Comparison of ENCODE assay signal across 23 mouse cellular contexts in genomic region chr9:65017896-65018295, GRCm38 (mm10). TPM values are rescaled to one million over a fixed set of nuclear protein-coding genes. Genes with fewer than 3 reads are reported as not detected.
A peak's percentile ranks its signal among the peaks of the same experiment; 100 is the strongest.
DNase-seq lines count a peak whose midpoint lies in the region; ATAC-seq and TF ChIP-seq lines count a peak whose summit lies in the region.
"Had no signal": no experiment of that assay in that cellular context is flagged by ENCODE, and none has a peak within 500 bp of the region (broad histone marks: within the 10 kb centered on the region; RNA-seq: fewer than 3 reads in every experiment).

No protein-coding gene starts in this region.

- peak overlapping the region; percentile 76 for H3K27ac ChIP-seq in liver, adult 2 months (replicated peaks; ENCODE audit: insufficient read depth, low read depth, low read length)
- H3K27ac ChIP-seq in hindbrain, postnatal 0 days = peak overlapping the region; percentile 78; the same call in 1 of the 2 replicates
- peak overlapping the region; percentile 43; the same call in 1 of the 2 replicates for H3K27ac ChIP-seq in midbrain, postnatal 0 days (ENCODE audit: low read depth, low read length)
- H3K27ac ChIP-seq: embryonic facial prominence, embryonic 12.5 days; heart, embryonic 13.5 days; limb, embryonic 15.5 days; stomach, postnatal 0 days had no signal

- ATAC-seq in hindbrain, postnatal 0 days = no peak
- no peak for ATAC-seq in midbrain, postnatal 0 days (ENCODE audit: low FRiP score)
- ATAC-seq: forebrain, embryonic 15.5 days; intestine, embryonic 16.5 days had no signal

- H3K36me3 ChIP-seq in liver, adult 2 months (ENCODE audit: control insufficient read depth, insufficient read depth, low read length) = no peaks in the 10 kb centered on the region
- no peaks in the 10 kb centered on the region for H3K36me3 ChIP-seq in hindbrain, postnatal 0 days (ENCODE audit: insufficient read depth, low read length)
- H3K36me3 ChIP-seq in midbrain, postnatal 0 days (ENCODE audit: insufficient read depth, low read length) = no peaks in the 10 kb centered on the region
- H3K36me3 ChIP-seq: embryonic facial prominence, embryonic 12.5 days; forebrain, embryonic 15.5 days; heart, embryonic 13.5 days; limb, embryonic 15.5 days had no signal

- H3K4me3 ChIP-seq in liver, adult 2 months (ENCODE audit: insufficient read depth, low read depth, low read length) = no peak overlapping the region
- H3K4me3 ChIP-seq in hindbrain, postnatal 0 days (ENCODE audit: low read length) = no peak overlapping the region
- no peak overlapping the region for H3K4me3 ChIP-seq in midbrain, postnatal 0 days (ENCODE audit: low read depth, low read length)
- H3K4me3 ChIP-seq: embryonic facial prominence, embryonic 12.5 days; forebrain, embryonic 15.5 days; heart, embryonic 13.5 days; limb, embryonic 15.5 days had no signal

- peaks cover 47% of the 10 kb centered on the region for H3K4me1 ChIP-seq in liver, adult 2 months (ENCODE audit: control insufficient read depth, insufficient read depth, low read length)
- H3K4me1 ChIP-seq in hindbrain, postnatal 0 days (ENCODE audit: insufficient read depth, low read length) = peaks cover 43% of the 10 kb centered on the region
- peaks cover 36% of the 10 kb centered on the region for H3K4me1 ChIP-seq in midbrain, postnatal 0 days (ENCODE audit: insufficient read depth, low read length)

- H3K4me2 ChIP-seq in hindbrain, postnatal 0 days (ENCODE audit: low read depth, low read length) = peak overlapping the region; percentile 53
- H3K4me2 ChIP-seq in midbrain, postnatal 0 days (ENCODE audit: low read depth, low read length, poor library complexity, severe bottlenecking) = peak overlapping the region; percentile 26
- H3K4me2 ChIP-seq: embryonic facial prominence, embryonic 12.5 days; heart, embryonic 13.5 days; limb, embryonic 15.5 days had no signal

- no peaks in the 10 kb centered on the region for H3K27me3 ChIP-seq in liver, adult 2 months (ENCODE audit: control insufficient read depth, insufficient read depth, low read length)
- no peaks in the 10 kb centered on the region for H3K27me3 ChIP-seq in hindbrain, postnatal 0 days (ENCODE audit: insufficient read depth, low read length)
- no peaks in the 10 kb centered on the region for H3K27me3 ChIP-seq in midbrain, postnatal 0 days (ENCODE audit: insufficient read depth, low read length)
- H3K27me3 ChIP-seq: embryonic facial prominence, embryonic 12.5 days; forebrain, embryonic 15.5 days; heart, embryonic 13.5 days; limb, embryonic 15.5 days had no signal

- DNase-seq in adrenal gland, adult 2 months = peak; percentile 17
- no peak for DNase-seq in adrenal gland, postnatal 4 days (ENCODE audit: low spot score in 2 of 2)
- peak; percentile 69 for DNase-seq in liver, adult 2 months (ENCODE audit: extremely low read depth, low read depth, low spot score)
- DNase-seq in liver = no peak
- DNase-seq in hindbrain, postnatal 0 days (ENCODE audit: low spot score) = no peak
- no peak for DNase-seq in midbrain, postnatal 0 days (ENCODE audit: low spot score)
- DNase-seq in cerebellum, adult 11-12 months = no peak
- DNase-seq in cerebellum, adult 18-20 months = no peak
- DNase-seq: adrenal gland, adult 8-10 months; cerebellum, adult 2 months; heart, postnatal 36 days; kidney, postnatal 10 days; layer of hippocampus, adult 9-11 months; lung, postnatal 14 days; right cerebral cortex, postnatal 14 days; thymus, postnatal 36 days had no signal

- TF ChIP-seq CTCF in liver, adult 2 months (IDR thresholded peaks at IDR 0.05; ENCODE audit: low read depth, low read length) = no peak
- no peak for TF ChIP-seq CTCF in hindbrain, postnatal 0 days (IDR thresholded peaks at IDR 0.05; ENCODE audit: low read depth)
- TF ChIP-seq CTCF in midbrain, postnatal 0 days (IDR thresholded peaks at IDR 0.05) = no peak

- H3K9me3 ChIP-seq in hindbrain, postnatal 0 days (ENCODE audit: low read length) = no peaks in the 10 kb centered on the region
- H3K9me3 ChIP-seq in midbrain, postnatal 0 days (ENCODE audit: low read length) = no peaks in the 10 kb centered on the region
- H3K9me3 ChIP-seq: embryonic facial prominence, embryonic 12.5 days; forebrain, embryonic 15.5 days; G1E; heart, embryonic 13.5 days; limb, embryonic 15.5 days had no signal

- WGBS in liver, adult 2 months = 48% methylated on average over 4 of the region's 4 CpGs
- WGBS in hindbrain, postnatal 0 days = 79% methylated on average over 4 of the region's 4 CpGs
- WGBS in midbrain, postnatal 0 days = 80% methylated on average over 4 of the region's 4 CpGs

- peak overlapping the region; percentile 34; the same call in 1 of the 2 replicates for H3K9ac ChIP-seq in liver, adult 2 months (ENCODE audit: low read depth, low read length)
- H3K9ac ChIP-seq in hindbrain, postnatal 0 days (replicated peaks; ENCODE audit: low read length) = no peak overlapping the region
- no peak overlapping the region for H3K9ac ChIP-seq in midbrain, postnatal 0 days (replicated peaks; ENCODE audit: low read length, poor library complexity, severe bottlenecking)
- H3K9ac ChIP-seq: embryonic facial prominence, embryonic 12.5 days; forebrain, embryonic 15.5 days; heart, embryonic 13.5 days; limb, embryonic 15.5 days had no signal

- peaks cover 44% of the 10 kb centered on the region for H3K79me2 ChIP-seq in liver, adult 2 months (ENCODE audit: control insufficient read depth, insufficient read depth, low read length)

- TF ChIP-seq POLR2A in liver, adult 2 months (IDR thresholded peaks at IDR 0.05; ENCODE audit: extremely low read depth, insufficient read depth, low read length) = no peak

RNA-seq across cellular contexts. Expression of gene Hacd3, which starts 3.6 kb away (rescaled TPM):
- 100 to 1,000 TPM; 255 to 306 TPM for total RNA-seq in adrenal gland, adult 2 months (2021)
- polyA plus RNA-seq in adrenal gland, adult 2 months (2012; rRNA removed) = 177 and 180 TPM in 2 replicates
- 100 to 1,000 TPM; 201 to 209 TPM for total RNA-seq in adrenal gland, postnatal 4 days (2021)
- 165 TPM in 2 replicates for total RNA-seq in liver, adult 2 months (2014; rRNA removed)
- polyA plus RNA-seq in liver, adult 2 months (2012; rRNA removed) = 67.7 and 68.6 TPM in 2 replicates
- total RNA-seq in hindbrain, postnatal 0 days (2014; rRNA removed) = 191 and 204 TPM in 2 replicates
- 193 and 205 TPM in 2 replicates for polyA plus RNA-seq in hindbrain, postnatal 0 days (2015; fragmentation: Nextera tagmentation; extraction: Ambion mirVana)
- total RNA-seq in midbrain, postnatal 0 days (2014; rRNA removed) = 204 and 210 TPM in 2 replicates
- 186 and 197 TPM in 2 replicates for polyA plus RNA-seq in midbrain, postnatal 0 days (2015; fragmentation: Nextera tagmentation; extraction: Ambion mirVana)

RNA-seq across cellular contexts. Expression of gene Dpp8, which starts 14.3 kb away (rescaled TPM):
- 10 to 100 TPM; 85.8 to 89.5 TPM for total RNA-seq in adrenal gland, adult 2 months (2021)
- 26.4 and 39.7 TPM in 2 replicates for polyA plus RNA-seq in adrenal gland, adult 2 months (2012; rRNA removed)
- total RNA-seq in adrenal gland, postnatal 4 days (2021) = 10 to 100 TPM; 94.2 to 94.8 TPM
- 42.8 and 46.2 TPM in 2 replicates for total RNA-seq in liver, adult 2 months (2014; rRNA removed)
- 18.8 and 20.4 TPM in 2 replicates for polyA plus RNA-seq in liver, adult 2 months (2012; rRNA removed)
- 77.2 and 84.1 TPM in 2 replicates for total RNA-seq in hindbrain, postnatal 0 days (2014; rRNA removed)
- polyA plus RNA-seq in hindbrain, postnatal 0 days (2015; fragmentation: Nextera tagmentation; extraction: Ambion mirVana) = 26.9 and 27.7 TPM in 2 replicates
- 86.9 and 105 TPM in 2 replicates for total RNA-seq in midbrain, postnatal 0 days (2014; rRNA removed)
- 26.2 and 28.1 TPM in 2 replicates for polyA plus RNA-seq in midbrain, postnatal 0 days (2015; fragmentation: Nextera tagmentation; extraction: Ambion mirVana)

RNA-seq across cellular contexts. Expression of gene Ints14, which starts 57.2 kb away (rescaled TPM):
- 10 to 100 TPM; 25.5 to 27.6 TPM for total RNA-seq in adrenal gland, adult 2 months (2021)
- polyA plus RNA-seq in adrenal gland, adult 2 months (2012; rRNA removed) = 7.5 and 9.9 TPM in 2 replicates
- 10 to 100 TPM; 36.8 to 37.0 TPM for total RNA-seq in adrenal gland, postnatal 4 days (2021)
- 5.4 and 6.7 TPM in 2 replicates for total RNA-seq in liver, adult 2 months (2014; rRNA removed)
- polyA plus RNA-seq in liver, adult 2 months (2012; rRNA removed) = 4.7 and 5.7 TPM in 2 replicates
- total RNA-seq in hindbrain, postnatal 0 days (2014; rRNA removed) = 28.8 and 30.6 TPM in 2 replicates
- polyA plus RNA-seq in hindbrain, postnatal 0 days (2015; fragmentation: Nextera tagmentation; extraction: Ambion mirVana) = 30.0 and 30.4 TPM in 2 replicates
- total RNA-seq in midbrain, postnatal 0 days (2014; rRNA removed) = 29.5 and 29.7 TPM in 2 replicates
- polyA plus RNA-seq in midbrain, postnatal 0 days (2015; fragmentation: Nextera tagmentation; extraction: Ambion mirVana) = 28.4 and 30.1 TPM in 2 replicates

Comparison
In these comparisons a context has a peak if more than half of its experiments do, and no peak if none do; other contexts are left out.
1. DNase-seq: peak in adrenal gland, adult 2 months (single experiment) and liver, adult 2 months (single experiment); none in adrenal gland, postnatal 4 days (0 of 2), liver (single experiment), hindbrain, postnatal 0 days (single experiment), midbrain, postnatal 0 days (single experiment), cerebellum, adult 11-12 months (single experiment) and cerebellum, adult 18-20 months (0 of 2).
2. Peak in every context shown above with its lines, with median percentiles within 50 percentile points of each other: H3K27ac ChIP-seq.